Mouse (Mus musculus): ENCODE measurements around the gene Ebi3.
"Not testable (repeated sequence)": the region's sequence is repeated elsewhere in the genome, so short reads cannot be mapped to it uniquely, and the experiment has no call there.

- not testable (repeated sequence) for TF ChIP-seq CTCF (IDR thresholded peaks at IDR 0.05; ENCODE audit: borderline replicate concordance, insufficient read depth, low read length)
- TF ChIP-seq POLR2A (IDR thresholded peaks at IDR 0.05; ENCODE audit: low read depth, low read length) = peak; percentile 84
These were observed 7.4 kb upstream of the Ebi3 start for GRCm38 (mm10) chr17:55944866-55945682.
